Mouse (Mus musculus): ENCODE data around the gene 5330417H12Rik. TPM values are rescaled to one million over a fixed set of nuclear protein-coding genes. Genes with fewer than 3 reads are reported as not detected.

The 5330417H12Rik gene
- total RNA-seq (2021): not detected
- long read RNA-seq, experiment 1: 0 reads
- long read RNA-seq, experiment 2: 0 reads

- DNase-seq: no peak
Observed at GRCm38 (mm10) chr7:107625061-107625460, at the start of gene 5330417H12Rik. TSS of gene 5330417H12Rik (minus strand) at chr7:107625161.

DNA sequence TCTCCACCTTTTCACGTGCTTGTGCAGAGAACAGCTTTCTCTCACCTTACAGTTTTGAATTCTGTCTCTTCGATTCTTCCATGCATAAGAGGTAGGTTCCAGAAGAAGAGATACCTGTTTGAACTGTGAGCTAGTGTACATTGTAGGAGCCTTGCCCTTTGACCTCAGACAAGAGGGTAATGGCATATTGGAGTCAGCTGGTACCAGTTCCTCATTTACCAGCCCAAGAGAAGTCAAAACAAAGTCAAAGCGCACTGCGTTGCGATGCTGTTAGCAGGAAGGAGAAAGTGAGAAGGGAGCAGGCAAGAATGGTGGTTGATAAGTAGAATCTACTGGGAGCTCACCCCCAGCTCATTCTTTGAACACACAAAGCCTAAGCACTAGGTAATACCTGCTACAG lies 43.6 kb upstream of the 5330417H12Rik start:
- DNase-seq: no peak

GRCm38 (mm10) chr7:107666262-107666902 lies 41.4 kb upstream of the 5330417H12Rik start:
- DNase-seq: no peak

DNA sequence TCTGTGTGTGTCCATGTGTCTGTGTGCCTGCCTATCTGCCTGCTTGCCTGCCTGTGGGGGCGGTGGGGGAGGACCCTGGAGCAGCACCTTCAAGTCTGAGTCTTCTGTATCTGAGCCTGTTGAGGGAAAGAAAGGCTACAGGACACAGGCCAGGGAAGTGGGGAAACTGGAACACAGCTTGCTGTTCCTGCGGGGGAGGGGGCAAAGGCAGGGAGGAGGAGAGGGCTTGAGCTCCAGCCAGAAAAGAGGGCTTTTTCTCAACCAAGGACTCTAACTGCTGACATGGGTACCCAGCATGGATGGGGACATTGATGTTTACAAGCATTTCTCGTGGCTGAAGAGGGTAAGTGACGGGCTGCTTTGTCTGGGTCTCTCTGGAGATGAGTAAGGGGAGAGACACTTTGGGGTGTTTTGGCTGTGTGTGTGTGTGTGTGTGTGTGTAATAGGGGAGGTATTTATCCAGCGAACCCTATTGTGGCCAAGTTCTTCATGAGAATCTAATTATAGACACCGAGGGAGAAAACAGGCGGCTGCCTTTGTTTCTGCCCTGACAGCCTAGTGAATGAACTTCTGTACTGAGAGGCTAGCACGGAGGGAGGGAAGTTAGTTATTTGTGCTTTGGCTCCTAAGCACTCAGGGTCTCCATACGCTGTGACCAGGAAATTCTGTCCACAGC lies 40.8 kb upstream of the 5330417H12Rik start:
- peak; percentile 49 for DNase-seq

GRCm38 (mm10) chr7:107665221-107665585 lies 40.2 kb upstream of the 5330417H12Rik start:
- DNase-seq: no peak

DNA sequence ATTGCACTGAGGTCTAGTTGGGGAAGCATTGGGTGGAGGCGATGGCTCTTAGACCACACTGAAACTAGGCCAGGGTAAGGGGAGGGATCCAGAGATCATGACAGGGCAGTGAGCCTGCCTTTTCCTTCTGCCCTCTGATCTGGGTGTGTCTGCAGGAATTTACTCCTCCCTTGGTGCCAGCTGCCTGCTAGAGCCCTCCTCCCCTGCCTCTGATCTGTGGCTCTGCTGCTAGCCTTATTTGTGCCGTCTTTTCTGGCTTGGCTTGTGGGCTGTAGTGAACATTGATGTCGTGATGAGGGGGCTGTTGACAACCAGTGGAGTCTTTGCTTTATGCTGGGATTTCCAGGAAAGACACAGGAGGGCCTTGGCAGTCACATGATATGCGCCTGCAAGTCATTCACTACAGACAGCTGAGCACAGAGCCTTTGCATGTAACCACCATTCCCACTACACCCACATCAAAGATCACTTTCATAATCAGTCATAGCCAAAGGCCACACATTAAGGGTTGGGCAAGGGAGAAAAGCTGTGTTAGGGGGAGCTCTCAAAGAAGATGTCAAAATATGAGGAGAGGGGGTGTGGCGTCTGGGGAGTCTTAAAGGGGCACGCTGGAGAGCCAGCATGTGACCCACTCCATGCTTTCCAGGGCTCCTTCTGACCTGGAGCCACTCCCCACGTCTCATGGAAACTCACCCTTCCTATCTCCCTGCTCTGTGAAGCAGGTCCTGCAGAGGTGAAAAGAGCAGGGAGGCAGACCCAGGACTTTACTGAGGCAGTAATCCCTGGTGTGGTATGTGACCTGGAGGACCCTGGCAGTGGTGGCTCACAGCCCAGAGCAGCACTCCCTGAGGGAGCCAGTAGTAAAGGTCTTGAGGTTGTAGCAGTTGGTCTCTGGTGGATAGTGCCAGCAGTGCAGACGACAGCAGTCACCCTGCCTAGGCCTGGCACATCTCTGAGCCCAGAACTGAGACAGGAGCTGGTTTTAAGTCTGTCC lies 39.4 kb upstream of the 5330417H12Rik start:
- DNase-seq: peak; percentile 67

GRCm38 (mm10) chr7:107663621-107664020 lies 38.7 kb upstream of the 5330417H12Rik start:
- DNase-seq: no peak

- DNase-seq: no peak
Observed at GRCm38 (mm10) chr7:107661843-107662281, 36.9 kb upstream of the 5330417H12Rik start.

DNA sequence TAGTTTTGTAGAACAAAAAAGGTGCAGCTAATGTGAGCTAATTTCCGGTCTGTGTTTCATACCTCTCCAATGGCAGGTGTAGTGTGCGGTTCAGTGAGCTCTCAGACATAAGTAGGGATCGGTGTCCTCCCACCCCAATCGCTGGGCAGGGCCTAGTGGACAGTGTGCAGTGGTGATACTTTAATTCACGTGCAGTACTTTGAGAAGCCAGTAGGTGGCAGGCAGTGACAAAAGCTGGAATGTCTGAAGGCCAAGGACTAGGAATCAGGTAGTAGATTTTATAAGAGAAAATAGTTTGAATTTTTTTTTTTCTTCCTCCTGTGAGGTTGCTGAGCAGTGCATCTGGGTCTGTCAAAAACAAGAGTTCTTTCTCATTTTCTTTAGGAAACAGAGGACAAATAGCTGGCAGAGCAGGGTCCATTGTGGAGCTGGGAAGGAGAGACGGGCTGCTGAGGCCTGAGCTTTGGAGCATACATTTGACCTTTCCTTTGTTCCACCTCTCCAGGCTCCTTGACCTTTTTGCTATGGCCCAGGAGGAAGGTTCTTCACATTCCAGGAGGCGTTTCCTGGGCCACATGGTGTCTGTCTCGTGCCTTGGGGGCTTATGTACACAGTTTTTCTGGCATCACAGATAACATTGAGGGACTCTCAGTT lies 36.4 kb upstream of the 5330417H12Rik start:
- peak; percentile 81 for DNase-seq

DNA sequence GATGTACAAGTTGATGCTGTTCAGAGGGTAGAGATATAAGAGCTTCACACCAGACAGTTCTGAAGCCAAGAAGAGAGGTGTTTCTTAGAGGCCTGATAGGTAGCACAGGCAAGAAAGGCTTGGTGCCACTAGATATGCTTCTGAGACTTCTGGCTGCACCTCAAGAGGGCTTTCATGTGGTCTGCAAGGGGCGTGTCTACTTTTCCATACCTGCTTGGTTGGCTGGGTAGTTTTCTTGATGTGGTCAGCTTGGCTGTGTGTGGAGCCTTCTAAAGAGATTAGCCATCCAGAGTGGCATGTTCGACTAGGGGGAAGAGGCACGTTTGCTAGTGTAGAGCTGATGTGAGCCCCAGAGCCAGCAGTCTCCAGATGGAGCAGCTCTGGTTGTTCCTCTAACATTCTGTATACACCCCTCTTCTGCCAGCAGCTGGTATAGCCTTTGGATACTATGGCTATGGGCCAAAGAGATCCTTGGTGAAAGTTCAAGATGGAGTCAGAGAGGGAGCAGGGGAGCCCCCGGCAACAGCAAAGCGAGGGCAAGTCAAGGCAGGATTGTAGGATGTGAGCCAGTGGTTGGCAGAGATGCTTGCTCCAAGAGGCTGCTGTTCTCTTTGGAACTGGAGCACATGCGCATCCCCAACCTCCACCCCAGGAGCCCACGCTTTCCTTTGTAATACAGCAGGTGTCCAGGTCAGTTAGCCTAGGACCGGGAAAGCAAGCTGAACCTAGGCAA lies 34.4 kb upstream of the 5330417H12Rik start:
- DNase-seq: no peak

DNA sequence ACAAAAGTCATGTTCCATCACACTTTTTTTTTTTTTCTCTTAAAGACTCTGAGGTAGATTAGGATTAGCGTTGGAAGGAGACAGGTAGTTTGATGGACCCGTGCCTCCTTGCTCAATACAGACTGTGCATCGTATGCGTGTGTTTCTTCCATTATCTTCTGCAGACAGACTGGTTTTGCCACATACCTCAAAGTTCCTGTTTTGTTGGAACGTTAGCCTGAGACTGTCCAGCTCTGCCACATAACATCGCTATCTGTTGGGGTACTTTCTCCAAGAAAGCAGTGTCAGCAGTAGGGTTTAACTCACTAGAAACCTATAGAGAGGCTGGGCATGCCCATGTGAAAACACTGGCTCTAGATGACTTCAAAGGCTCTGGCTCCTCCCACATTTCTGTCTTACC lies 31.5 kb upstream of the 5330417H12Rik start:
- DNase-seq: no peak

- no peak for DNase-seq
Observed at GRCm38 (mm10) chr7:107651821-107652220, 26.9 kb upstream of the 5330417H12Rik start.

GRCm38 (mm10) chr7:107649990-107650389 lies 25.0 kb upstream of the 5330417H12Rik start:
- DNase-seq: no peak

- no peak for DNase-seq
Observed at GRCm38 (mm10) chr7:107648937-107649688, 24.2 kb upstream of the 5330417H12Rik start.

- DNase-seq: no peak
Observed at GRCm38 (mm10) chr7:107644987-107645386, 20.0 kb upstream of the 5330417H12Rik start.

DNA sequence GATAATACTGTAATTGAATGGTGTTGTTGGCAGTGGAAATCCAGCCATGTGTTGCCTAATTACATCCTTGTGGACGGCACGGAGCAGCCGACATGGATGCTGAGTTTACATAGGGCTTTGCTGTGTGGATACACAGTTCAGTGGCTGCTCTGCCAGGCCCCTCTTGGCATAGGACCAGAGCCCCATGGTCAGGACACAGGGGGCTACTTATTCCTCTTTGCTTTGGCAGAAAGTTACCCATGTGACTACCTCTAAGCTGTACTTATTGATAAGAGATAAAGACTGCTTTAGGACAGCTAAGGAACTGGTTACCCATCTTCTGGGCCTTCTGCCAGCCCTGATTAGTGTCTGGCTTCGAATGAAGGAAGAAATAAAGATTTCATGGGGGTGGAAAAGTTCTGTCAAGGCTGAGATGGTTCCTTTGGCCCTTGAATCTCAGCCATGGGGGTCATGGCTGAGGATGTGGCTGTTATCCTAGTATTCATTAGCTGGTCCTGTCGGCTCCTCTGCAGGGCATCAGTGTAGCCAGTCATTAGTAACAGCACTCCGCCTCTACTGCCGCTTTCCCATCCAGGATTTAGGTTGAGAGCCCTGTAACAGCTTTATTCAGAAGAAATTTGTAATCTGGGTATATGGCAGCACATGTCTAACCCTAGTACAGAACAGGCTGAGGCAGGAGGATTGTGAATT lies 17.8 kb upstream of the 5330417H12Rik start:
- no peak for DNase-seq

DNA sequence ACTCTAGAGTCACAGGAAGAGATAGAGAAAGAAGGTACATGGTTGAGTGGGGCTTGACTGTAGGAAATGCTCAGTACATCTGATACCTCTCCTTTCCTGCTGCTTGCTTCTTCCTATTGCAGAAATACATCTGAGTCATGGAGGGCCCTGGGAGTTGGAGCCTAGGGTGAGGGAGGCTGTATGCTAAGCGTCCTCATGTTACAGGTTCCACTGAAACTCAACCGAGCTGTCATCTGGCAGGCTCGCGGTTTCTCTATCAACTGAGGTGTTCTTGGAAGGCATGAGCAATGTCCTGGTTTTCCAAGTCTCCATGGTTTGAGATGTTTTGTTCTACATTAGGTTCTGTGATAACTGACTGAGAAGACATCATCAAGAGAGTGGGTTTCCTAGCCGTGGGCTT lies 13.1 kb upstream of the 5330417H12Rik start:
- no peak for DNase-seq

- DNase-seq: no peak
Observed at GRCm38 (mm10) chr7:107637398-107637797, 12.4 kb upstream of the 5330417H12Rik start.

DNA sequence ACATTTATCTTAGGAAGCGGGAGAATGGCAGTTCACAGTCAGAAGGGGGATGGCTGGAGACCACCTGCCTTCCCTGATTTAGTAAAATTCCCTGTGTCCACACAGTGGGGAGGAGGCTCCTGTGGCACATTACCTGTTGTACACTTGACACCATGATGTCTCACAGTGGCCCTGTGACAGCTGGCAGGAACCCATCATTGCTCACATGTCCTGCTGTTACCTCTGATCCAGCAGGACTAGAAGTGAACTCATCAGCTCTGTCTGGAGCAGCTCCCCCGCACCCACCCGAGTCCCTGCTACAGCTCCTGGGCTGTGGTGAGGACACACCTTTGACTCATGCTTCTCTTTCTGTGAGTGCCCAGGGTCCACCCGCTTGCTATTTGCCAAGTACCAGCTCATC lies 8.2 kb upstream of the 5330417H12Rik start:
- DNase-seq: no peak

DNA sequence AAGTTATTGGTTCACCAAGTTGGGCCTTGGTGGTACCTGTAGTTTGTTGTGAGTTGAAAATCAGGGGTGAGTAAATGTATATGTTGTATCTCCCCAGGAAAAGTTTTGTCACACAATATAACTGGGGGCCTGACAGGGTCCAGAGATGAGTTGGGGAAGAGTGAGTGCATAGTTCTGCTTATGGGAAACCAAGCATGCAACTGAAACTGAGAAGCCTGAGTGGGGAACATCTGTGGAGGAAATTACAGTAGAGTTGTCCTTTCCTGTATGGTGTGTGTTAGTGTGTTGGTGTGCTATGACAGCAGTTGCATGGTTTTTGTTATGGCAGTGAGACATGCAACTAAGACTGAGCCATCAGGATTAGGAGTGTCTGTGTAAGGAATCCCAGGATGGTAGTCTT lies 3.4 kb upstream of the 5330417H12Rik start:
- no peak for DNase-seq

Measured in adrenal gland, postnatal 10 days (tissue).